Mouse (Mus musculus): ENCODE results near the gene Srrt. TPM values are rescaled to one million over a fixed set of nuclear protein-coding genes. Genes with fewer than 3 reads are reported as not detected.

The Srrt gene
- polyA plus RNA-seq, 1 experiment = 278 TPM

DNA sequence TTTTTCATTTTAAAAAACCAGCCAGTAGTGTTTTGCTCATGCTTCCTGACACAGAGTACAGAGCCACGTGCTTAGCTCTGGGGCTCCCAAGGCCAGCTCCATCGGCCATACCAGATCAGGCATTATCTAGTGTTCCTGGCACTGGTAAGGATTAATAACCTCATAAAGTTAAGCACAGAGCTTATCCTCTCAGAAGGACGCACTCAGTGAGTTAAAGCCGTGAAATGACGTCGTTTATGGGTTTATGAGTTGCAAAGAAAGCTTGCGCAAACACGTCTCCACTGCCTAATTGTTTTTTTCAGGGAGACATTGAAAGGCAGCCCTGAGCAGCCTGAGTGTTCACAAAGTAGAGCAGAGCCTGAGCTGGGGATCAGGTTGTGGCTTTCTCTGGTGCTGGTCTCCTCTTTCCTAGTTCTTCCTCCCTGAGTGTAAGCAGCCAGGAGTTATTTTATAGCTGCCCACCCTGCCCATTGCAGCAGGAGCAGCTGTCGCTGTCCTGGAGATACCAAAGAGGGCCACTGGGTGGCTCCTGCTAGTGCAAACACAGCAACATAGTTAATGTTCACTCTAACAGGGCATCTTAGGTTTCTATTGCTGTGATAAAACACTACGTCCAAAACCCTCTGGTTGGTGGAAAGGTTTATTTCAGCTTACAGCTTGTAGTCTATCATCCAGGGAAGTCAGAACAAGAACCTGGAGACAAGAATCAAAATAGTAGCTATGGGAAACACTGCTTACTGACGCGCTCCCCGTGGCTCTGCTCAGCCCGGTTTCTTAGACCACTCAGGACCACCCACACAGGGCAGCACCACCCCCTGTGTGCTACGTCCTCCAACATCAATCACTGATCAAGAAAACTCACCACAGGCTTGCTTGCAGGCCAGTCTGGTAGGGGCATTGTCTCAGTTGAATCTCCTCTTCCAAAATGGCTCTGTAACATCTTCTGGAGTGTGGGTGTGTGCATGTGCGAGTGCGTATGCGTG, 29.8 kb downstream of the Srrt start:
- no peak for DNase-seq (ENCODE audit: extremely low spot score in 1 of 2, low spot score in 1 of 2)

GRCm38 (mm10) chr5:137268131-137268910, 39.2 kb downstream of the Srrt start:
- no peak for DNase-seq (ENCODE audit: extremely low spot score in 1 of 2, low spot score in 1 of 2)

GRCm38 (mm10) chr5:137264787-137265186, 42.7 kb downstream of the Srrt start:
- no peak for DNase-seq (ENCODE audit: extremely low spot score in 1 of 2, low spot score in 1 of 2)

- DNase-seq (ENCODE audit: extremely low spot score in 1 of 2, low spot score in 1 of 2) = no peak
These were observed 43.4 kb downstream of the Srrt start for GRCm38 (mm10) chr5:137263897-137264720.

Other genes with a start within 250 kb of the Srrt start
- 1.9 and 2.5 TPM in 2 replicates for gene Serpine1, start 235.4 kb downstream of the Srrt start, polyA plus RNA-seq (2012; rRNA removed)
- gene Trim56, start 191.5 kb downstream of the Srrt start, polyA plus RNA-seq (2012; rRNA removed) = 2.0 and 2.3 TPM in 2 replicates
- 0.16 TPM in 1 of 2 replicates, not detected in the other for gene Muc3, start 158.4 kb downstream of the Srrt start, polyA plus RNA-seq (2012; rRNA removed)
- gene Muc3a, start 95.3 kb downstream of the Srrt start, polyA plus RNA-seq (2012; rRNA removed) = 28.3 and 33.2 TPM in 2 replicates
- 63.7 and 65.6 TPM in 2 replicates for gene Ache, start 20.2 kb downstream of the Srrt start, polyA plus RNA-seq (2012; rRNA removed)
- gene Ufsp1, start 13.0 kb downstream of the Srrt start, polyA plus RNA-seq (2012; rRNA removed) = 12.4 and 13.1 TPM in 2 replicates
- 8.5 and 9.0 TPM in 2 replicates for gene Trip6, start 6.7 kb upstream of the Srrt start, polyA plus RNA-seq (2012; rRNA removed)
- gene Slc12a9, start 25.9 kb upstream of the Srrt start, polyA plus RNA-seq (2012; rRNA removed) = 32.6 and 34.6 TPM in 2 replicates
- 5.6 and 6.0 TPM in 2 replicates for gene Ephb4, start 42.4 kb upstream of the Srrt start, polyA plus RNA-seq (2012; rRNA removed)
- 0.20 and 0.29 TPM in 2 replicates for gene Zan, start 169.4 kb upstream of the Srrt start, polyA plus RNA-seq (2012; rRNA removed)
- 51.7 and 52.3 TPM in 2 replicates for gene Pop7, start 194.8 kb upstream of the Srrt start, polyA plus RNA-seq (2012; rRNA removed)
- 51.1 and 56.4 TPM in 2 replicates for gene Gigyf1, start 210.9 kb upstream of the Srrt start, polyA plus RNA-seq (2012; rRNA removed)
- gene Epo, start 225.6 kb upstream of the Srrt start, polyA plus RNA-seq (2012; rRNA removed) = not detected in 2 replicates
- 635 and 662 TPM in 2 replicates for gene Gnb2, start 225.8 kb upstream of the Srrt start, polyA plus RNA-seq (2012; rRNA removed)
- gene Actl6b, start 245.8 kb upstream of the Srrt start, polyA plus RNA-seq (2012; rRNA removed) = 184 and 199 TPM in 2 replicates